8 mouse cellular contexts compared by ENCODE assay signal in genomic region chr7:64872743-64873241, GRCm38 (mm10). TPM values are rescaled to one million over a fixed set of nuclear protein-coding genes. Genes with fewer than 3 reads are reported as not detected.
DNase-seq lines count a peak whose midpoint lies in the region; ATAC-seq lines count a peak whose summit lies in the region.

Gene Nsmce3 (minus strand): TSS chr7:64872997.

- H3K27me3 ChIP-seq in lung, embryonic 16.5 days (ENCODE audit: control insufficient read depth, insufficient read depth, low read depth, low read length): no peaks in the 10 kb centered on the region

- ATAC-seq in hematopoietic stem cell, adult 5-6 weeks (replicated peaks in 1 of 2; ENCODE audit: insufficient read depth in 1 of 2, low FRiP score in 2 of 2, low TSS enrichment in 1 of 2, low read depth in 1 of 2, poor library complexity in 2 of 2, severe bottlenecking in 2 of 2): peak; percentile 85 to 93
- ATAC-seq in lung, embryonic 16.5 days (ENCODE audit: low read depth): peak; percentile 98

- peak within 1 kb of the TSS; percentile 97 for H3K4me3 ChIP-seq in lung, embryonic 16.5 days (ENCODE audit: low read length)

- H3K9ac ChIP-seq in lung, embryonic 16.5 days (ENCODE audit: low read length): peak within 1 kb of the TSS; percentile 98

- WGBS in lung, embryonic 16.5 days: under 1% methylated on average over 57 of the region's 57 CpGs

- peak; percentile 64 for DNase-seq in MEL-GATA-1-ER (ENCODE audit: extremely low read depth, low read depth)
- DNase-seq in cerebellum, adult 8-10 months: peak; percentile 96
- DNase-seq in forelimb bud, embryonic 11.5 days (ENCODE audit: low read depth, low spot score): peak; percentile 96
- DNase-seq in layer of hippocampus, adult 9-10 months (ENCODE audit: low spot score): peak; percentile 91
- DNase-seq in ovary, postnatal 10 days (ENCODE audit: low spot score): peak; percentile 92
- peak; percentile 91 to 97 for DNase-seq in thymus, postnatal 10 days (ENCODE audit: low spot score in 2 of 2)

- H3K9me3 ChIP-seq in lung, embryonic 16.5 days (ENCODE audit: control insufficient read depth, low read length): no peaks in the 10 kb centered on the region

- no peaks in the 10 kb centered on the region; the same call in 1 of the 2 replicates for H3K36me3 ChIP-seq in lung, embryonic 16.5 days (ENCODE audit: control insufficient read depth, insufficient read depth, low read length)

- H3K4me2 ChIP-seq in lung, embryonic 16.5 days (ENCODE audit: low read depth, low read length): peak within 1 kb of the TSS; percentile 93

- peak within 1 kb of the TSS; percentile 95 for H3K27ac ChIP-seq in lung, embryonic 16.5 days (ENCODE audit: low read length)

- peaks cover 8% of the 10 kb centered on the region for H3K4me1 ChIP-seq in lung, embryonic 16.5 days (replicated peaks; ENCODE audit: control insufficient read depth, insufficient read depth, low read length)

RNA-seq across cellular contexts. Expression of gene Nsmce3, which starts in this region (rescaled TPM):
- 5.9 and 6.0 TPM in 2 replicates for total RNA-seq in hematopoietic stem cell, adult 5-6 weeks (2017)
- polyA plus RNA-seq in lung, embryonic 16.5 days (2015; fragmentation: Nextera tagmentation; extraction: Ambion mirVana): 9.1 and 10.4 TPM in 2 replicates

Comparison
In these comparisons a context has a peak if more than half of its experiments do, and no peak if none do; other contexts are left out.
1. Peak in every context shown above with its lines: DNase-seq, ATAC-seq, H3K4me3 ChIP-seq and H3K27ac ChIP-seq.